Mouse (Mus musculus) telencephalon, adult 2 months (tissue): ENCODE measurements around the gene Lrrc19.

Experiments used
- DNase-seq: peaks from one replicate; pipeline ENCODE4 v3.0.0-alpha.2; 2011; ENCODE audit warnings: low read depth, low spot score

The Lrrc19 gene

GRCm38 (mm10) chr4:94591765-94592381 lies 58.1 kb downstream of the Lrrc19 start:
- DNase-seq = no peak
